Mouse (Mus musculus) 3T3-L1 (cell line): ENCODE measurements around the gene Kif26b.

Experiments
- DNase-seq: peaks from one replicate; pipeline ENCODE4 v3.0.0-alpha.2; 2015; ENCODE audit warnings: low read depth, low spot score

The Kif26b gene

DNA sequence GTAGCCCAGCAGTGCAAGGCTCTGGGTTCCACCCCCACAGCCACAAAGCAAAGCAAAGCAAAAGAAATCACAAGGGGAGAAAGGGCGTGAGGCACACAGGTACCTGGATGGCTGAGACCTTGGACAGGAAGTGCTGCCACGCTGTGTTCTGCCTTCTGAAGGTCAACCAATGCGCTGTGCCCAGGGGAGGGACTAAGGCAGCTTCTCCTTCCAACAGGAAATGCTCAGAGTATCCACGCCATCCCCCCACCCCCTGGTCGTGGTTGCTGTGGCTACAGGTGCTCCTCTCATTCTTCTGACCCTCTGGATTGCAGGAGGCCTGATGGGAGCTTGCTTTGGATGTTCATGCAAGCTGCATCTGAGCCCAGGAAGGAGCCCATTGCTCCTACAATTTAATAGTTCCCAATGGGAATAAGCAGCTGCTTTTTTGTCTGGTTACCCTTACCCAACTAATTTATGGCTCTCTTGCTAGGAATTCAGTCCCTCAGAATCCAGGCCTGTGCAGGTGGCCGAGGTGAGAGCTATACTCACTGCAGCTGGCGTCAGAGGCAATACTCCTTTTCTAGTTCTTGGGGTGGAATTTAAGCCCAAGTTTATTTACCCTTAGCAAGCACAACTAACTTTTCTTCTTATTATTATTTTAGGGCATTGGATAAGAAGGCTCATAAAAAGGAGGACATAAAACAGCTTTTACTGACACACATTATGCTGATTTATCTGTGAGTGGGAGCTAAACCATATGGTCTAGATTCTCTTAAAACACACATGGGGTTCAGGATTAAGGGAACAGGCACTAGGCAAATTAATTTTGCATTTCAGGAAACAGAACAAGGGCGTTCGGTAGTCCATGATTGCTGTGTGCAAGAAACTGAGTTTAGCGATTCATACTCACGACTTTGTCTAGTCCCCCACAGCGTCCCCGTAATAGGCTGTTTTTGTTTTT is 61.6 kb downstream of the Kif26b start:
- no peak for DNase-seq

DNA sequence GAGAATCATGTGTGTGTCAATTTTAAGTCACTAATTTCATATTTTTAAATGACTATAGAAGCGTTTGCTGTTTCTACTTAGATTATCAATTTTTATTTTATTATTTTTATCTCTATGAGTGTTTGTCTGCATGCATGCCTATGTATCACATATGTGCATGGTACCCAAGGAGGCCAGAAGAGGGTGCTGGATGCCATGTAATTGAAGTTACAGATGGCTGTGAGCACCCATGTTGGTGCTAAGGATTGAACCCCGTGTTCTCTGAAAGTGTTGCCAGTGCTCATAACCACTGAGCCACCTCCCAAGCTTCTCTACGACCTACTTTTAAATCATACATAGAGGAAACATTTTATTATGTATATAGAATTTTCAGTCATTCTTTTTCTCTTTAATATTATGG is 68.2 kb downstream of the Kif26b start:
- DNase-seq = no peak

DNA sequence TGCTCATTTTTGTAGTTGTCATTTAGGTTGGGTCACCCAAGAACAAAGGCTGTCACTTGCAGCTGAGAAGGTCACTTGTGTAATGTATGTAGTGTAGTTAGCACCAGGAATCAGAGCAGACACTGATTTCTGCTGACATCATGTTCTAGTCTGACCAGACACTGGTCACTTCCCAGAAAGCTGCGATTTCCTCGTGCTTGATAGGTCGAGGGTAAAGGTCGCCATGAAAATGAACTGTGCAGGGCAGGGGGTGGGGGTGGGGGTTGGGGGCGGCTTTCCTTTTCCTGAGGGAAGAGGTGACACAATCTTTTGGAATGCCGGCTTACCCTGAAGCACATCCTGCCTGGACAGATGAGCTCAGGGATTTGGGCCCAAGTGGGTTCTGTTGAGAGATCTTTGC is 68.8 kb downstream of the Kif26b start:
- peak; percentile 45 for DNase-seq

DNA sequence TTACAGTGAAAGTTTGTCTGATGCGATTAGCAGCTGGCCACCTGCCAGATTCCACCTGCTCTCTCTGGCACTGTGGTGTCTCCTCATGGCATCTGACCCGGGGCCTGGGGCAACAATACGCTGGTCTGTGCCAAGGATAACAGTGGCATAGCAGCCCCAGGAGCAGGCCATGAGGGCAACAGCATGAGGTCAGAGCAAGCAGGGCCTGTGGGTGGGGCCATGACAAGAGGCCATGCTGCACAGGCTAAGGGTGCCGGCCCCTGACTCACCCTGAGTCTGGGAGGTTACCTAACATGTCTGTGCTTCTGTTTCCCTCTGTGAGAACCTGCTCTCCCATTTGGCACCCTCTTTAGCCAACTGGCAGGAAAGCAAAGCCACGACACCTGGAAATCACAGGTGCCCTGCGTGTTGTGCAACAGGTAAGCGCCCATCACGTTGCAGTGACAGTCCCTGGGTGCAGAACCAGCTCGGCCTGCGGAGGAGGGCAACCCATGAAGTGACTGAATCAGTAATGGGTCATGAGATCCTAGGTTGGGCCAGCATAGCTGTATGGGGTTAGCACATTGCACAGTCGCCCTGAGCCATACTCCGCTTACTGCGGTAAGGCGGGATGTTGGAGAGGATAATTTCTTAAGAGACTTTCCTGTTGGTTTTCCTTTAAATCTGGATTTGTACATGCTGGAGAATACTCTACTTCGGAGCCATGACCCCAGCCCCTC is 72.1 kb downstream of the Kif26b start:
- DNase-seq = no peak

DNA sequence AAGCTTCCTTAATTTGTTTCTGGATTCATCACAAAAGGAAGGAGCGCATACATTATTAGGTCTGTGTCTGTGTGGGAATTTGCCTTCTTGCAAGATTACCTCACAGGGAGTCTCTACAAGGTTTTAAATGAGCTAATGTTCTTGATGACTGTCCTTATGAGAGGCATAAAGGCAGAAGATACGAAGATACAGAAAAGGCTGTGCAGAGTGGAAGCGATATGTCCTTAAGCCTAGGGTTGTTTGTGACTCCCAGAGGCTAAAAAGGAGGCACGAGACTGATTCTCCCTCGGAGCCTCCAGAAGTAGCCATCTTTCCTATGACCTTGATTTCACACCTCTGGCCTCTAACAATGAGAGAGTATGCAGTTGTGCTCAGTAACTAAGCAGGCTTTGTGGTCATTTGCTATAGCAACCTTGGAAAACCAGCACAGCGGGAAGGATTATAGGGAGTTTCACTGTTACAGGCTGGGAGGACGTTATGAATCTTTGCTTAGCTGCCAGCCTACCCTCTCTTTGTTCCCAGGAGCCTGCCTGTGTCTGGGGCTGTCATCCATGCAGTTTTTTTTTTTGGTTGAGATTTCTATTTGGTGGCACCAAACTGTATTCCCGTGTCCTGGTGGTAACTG is 80.3 kb downstream of the Kif26b start:
- DNase-seq = no peak

DNA sequence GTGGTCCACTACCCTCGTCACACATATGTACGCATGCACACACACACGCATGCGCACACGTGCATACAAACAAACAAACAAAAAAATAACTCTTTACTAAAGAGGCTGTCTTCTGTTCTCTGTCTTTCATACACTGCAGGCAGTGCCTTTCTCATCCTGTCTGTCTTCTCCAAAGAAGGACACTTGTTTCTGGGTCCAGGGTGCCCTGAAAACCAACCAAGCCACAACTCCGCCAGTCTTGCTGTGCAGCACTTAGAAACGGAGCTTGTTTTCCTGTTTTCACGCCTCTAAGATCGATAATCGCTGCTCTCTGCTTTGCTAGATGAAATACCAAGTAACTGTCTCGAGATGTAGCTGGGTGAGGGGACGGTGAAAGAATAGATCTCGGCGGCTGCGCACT is 82.6 kb downstream of the Kif26b start:
- DNase-seq = no peak

DNA sequence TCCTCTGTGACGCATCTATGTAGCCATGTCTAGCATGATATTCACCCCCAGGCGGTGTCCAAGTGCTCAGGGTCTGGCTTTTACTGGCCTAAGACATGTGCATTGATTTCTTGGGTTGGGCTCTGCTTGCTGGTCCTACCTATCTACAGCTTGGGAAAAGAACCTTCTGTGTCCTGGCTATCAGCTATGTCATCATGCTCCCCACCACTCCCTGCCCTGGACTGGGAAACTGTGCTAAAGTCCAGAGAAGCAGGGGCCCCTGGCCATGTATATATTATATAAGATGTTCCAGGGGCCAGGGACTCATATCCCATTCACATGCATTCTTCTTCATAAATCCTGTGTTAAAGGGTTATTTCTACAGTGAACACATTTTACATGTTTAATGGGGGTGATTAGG is 92.4 kb downstream of the Kif26b start:
- no peak for DNase-seq

DNA sequence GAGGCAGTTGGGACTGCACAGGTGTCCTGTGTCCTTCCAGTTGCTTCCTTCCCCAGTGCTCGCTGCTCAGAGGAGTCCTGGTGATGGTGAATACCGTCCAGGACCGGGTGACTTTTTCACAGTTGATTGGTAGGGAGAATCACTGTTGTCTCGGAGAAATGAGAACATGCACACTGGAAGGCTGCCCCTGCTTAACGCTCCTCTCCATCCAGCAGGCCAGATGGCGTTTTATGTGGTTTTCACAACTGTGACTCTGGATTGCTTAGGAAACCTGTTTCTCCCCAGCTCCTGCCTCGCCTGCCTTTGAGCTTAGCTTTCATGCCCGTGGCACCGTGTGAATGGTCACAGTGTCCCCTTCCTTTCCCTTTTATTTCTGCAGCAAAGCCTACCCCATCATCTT is 95.0 kb downstream of the Kif26b start:
- DNase-seq = no peak

DNA sequence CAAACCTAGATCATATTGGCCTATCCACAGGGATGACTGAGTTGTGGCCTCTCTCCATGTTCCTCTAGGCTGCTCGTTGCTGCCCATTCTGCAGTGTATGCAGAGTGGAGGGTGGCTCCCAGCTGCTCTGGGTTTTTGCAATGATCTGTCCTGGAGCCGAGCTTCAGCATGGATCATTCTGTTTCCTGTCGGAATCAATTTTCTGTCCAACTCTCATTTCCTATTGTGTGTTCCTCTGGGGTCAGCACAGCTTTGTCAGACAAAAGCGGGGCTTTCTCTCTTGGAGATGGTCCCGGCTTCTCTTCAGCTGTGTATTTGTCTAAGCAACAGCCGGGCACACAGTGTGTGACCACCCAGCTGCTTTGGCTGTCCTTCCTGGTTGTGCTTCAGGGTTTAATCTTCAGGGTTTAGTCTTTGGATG is 98.0 kb downstream of the Kif26b start:
- DNase-seq = no peak

DNA sequence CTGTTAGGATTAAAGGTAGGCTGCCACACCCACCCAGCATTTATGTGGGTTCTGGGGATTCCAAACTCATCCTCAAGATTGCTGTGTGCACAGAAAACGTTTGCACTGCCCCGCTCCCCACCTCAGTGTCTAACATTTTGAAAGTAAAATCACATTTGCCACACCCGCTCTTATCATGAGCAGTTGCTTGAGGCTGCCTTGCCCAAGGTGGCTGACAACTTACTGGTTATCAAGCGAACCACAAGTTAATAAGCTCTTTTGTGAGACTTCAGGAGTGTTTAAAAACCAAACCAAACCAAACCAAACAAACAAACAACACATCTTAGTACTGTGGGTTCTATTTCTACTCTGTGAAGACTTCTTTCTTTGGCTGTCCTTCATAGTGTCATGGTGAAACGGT is 101.1 kb downstream of the Kif26b start:
- DNase-seq = no peak

DNA sequence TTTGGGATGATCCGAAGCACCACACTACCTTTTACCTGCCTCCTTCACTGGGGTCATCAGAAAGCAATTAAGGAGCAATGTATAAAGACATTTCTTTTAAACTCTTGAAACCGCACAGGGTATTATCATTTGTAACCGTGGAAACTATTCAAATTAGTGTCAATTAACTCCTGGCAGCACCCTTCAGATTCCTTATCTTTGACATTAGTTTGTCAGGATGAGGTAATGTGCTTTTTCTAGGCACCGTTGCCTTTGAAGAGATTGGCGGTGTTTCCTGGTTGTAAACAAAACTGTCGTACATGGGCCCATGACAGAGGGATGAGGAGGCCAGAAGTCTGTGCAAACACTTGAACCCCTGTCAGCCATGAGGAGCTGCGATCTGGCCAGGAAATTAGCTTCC is 102.9 kb downstream of the Kif26b start:
- no peak for DNase-seq

DNA sequence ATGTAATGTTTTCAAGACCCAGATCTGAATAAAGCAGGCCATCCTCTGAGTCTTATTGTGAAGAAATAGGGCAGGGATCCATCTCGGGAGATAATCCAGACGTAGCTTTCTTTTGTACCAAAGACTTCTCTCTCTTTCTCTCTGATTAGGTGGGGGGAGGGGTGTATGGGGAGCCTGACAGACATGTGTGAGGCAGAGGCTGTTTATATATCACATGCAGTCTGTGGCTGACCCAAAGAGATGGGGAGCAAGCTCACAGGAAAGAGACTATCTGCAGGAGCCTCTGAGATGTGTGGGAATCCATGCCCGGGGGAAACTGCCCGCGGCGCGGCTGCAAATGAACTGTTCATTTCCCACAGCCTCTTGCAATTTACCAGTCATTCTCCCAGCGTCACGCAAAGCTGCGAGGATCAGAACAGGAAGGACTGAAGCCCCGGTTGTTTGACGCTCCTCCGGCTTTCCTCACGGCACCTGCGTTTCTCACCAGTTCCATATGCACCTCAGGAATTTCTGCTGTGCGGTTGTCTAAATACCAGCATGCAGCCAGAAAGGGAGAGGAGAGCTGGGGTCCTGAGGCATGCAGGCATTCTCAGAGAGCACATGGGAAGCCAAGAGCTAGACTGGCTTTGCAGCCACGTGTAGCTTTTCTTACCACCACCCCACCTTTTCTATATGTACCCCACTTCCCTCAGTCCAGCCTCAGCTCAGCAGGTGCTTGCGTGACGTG is 105.6 kb downstream of the Kif26b start:
- no peak for DNase-seq

DNA sequence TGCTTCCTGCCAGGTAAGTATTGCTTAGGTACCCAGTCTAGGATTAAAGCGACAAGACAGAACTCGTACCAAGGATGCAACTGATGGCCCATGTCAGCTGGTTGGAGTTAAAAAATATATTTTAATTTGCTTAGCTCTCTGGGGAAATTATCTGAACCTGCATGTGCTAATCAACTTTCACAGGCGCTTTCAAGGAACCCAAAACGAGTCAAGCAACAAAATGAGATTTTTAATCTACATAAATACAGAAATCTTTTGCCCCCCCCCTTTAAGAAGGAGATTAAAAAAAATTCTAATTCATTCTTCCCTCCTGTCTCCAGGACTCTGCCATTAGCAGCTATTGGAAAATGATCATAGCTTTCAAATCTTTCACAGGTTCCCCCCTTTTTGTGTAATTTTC is 106.5 kb downstream of the Kif26b start:
- DNase-seq = no peak

DNA sequence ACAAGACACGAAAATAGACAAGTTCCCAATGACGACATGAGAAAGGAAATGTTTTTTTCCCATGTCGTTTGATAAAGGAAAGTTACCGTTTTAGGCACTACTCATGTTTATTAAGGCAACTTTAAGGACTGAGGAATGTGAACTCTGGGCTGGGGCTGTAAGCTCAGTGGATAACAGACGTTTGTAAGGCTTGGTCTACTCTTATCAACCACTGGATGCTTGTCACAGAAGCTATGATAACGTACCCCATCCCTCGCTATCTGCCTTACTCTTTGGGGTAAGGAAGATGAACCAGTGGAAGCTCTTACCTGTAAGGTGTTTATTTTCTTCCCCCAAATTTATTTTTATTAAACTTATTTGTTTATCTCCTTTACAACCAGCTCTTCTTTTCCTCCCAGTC is 108.4 kb downstream of the Kif26b start:
- DNase-seq = no peak

DNA sequence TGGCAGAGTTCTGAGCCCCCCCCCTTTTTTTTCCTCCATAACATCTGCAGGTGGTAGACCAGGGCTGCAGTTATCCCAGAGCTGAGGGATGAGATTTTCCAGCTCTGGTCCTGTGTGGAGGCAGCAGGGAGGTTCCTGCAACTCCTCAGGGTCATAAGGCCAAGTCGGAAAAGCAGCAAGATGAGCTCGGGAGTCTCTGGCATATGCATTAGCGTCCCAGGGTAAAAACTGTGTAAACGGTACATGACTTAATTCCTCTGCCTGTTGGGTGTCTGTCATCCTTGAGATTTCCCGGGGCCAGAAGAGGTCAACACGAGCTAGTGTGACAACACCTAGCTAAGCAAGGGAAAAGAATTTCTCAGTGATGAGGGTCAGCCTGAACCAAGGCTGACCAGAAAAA is 111.0 kb downstream of the Kif26b start:
- DNase-seq = no peak

DNA sequence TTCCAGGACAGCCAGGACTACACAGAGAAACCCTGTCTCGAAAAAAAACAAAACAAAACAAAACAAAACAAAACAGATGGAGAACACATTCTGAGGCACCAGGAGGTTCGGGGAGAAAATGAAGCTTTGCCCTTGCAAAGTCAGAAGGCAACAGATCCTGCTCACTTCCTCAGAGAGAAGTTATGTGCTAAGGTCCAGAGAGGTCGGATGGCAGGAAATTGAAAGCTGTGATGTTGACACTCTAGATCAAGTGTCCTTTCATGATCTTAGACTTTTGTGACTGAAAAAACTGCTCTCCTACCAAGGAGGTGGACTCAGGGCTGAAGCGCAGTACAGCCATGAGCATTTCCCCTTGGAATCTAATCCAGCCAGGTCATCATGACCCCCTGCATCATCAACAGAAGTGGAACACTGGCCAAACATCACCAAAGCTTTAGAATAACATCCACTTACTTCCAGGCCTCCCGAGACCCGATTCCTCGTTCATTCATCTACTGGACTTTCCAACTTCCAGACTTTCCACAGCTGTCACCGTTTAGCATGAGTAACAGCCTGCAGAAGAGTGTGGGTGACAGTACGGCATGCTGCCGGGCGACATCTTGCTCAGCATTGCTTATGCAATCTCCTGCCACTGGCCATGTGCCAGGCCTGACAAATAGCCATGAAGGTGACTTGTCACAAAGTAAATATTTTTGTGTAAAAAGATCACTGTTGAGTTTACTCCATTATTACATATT is 112.0 kb downstream of the Kif26b start:
- peak; percentile 56 for DNase-seq

DNA sequence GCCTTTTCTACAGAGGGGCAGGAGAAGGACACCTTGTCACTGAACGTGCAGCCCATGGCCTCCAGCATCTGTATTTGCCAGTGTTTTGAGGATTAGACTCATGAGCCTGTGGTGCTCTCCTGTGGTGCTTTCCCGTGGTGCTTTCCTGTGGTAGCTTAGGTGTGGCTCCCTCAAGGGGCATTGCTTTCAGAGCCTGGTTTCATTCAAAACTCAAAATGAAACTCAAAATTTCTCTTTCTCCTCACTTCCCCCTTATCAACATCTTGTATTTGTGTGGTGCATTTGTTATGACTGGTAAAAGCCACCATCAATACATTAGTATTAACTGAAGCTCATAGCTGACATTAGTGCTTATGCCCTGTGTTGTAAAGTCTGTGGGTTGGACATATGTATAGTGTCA is 112.9 kb downstream of the Kif26b start:
- peak; percentile 2 for DNase-seq

DNA sequence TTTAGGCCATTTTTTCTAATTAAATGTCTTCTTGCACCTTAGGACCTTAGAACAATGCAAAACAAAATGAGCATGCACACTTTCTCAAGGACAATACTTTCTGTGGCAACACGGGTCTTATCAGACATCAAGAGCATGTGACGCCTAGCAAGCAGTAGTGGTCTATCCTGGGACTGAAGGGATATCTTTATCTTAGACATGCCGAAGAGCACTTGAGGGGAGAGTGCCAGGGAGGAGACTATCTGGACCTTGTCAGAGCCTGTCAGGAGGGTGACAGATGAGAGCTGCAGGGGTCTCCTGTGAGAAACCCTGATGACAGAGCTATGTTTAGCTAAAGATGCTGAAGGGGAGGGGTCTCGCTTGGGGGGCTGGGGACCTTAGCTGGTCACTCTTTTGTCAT is 116.0 kb downstream of the Kif26b start:
- DNase-seq = no peak

DNA sequence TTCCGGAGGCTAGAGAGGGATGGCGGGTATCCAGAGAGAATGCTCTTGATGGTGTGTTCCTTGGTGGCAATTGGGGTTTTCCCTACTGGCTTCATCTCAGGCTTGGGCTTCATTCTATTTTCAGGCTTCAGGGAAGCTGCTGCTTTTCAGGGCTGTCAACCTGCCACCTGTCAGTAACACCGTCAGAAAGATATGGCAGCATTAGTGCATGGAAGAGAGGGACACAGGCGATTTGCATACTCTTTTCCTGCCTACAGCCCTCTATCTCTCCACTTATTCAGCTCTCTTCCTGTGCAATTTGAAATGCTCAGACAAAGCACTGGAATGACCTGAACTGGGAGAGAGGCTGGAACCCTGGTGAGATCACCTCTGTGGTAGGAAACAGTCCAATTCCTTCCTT is 117.7 kb downstream of the Kif26b start:
- DNase-seq = no peak

DNA sequence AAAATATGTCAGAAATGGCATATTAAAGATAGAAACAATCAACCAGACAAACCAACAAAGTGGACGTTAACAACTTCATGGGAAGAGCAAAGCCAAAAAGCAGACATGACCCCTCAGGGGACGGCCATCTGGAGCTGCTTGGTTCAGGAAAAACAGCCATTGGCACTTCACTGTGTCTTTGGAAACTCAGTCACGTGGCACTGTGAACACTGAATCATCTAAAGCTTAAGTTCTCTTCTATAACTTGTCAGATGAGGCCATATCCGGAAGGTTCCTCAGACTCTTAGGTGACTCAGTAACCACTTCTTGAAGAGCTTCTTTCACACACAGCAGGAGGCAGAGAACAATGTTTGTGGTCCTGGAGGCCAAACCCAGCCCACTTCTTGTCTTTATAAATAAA is 126.6 kb downstream of the Kif26b start:
- peak; percentile 33 for DNase-seq

DNA sequence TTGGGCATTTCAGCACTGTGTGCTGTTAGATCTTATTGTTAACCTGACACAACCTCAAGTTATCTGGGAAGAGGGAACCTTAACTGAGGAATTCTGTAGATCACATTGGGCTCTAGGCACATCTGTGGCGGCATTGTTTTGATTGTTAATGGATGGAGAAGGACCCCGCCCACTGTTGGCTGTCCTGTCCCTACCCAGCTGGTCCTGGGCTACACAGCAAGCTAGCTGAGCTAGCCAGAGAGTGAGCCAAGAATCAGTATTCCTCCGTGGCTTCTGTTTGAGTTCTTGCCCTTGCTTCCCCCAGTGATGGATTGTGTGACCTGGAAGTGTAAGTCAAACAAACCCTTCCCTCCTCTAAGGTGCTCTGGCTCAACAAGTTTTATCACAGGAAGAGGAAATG is 132.1 kb downstream of the Kif26b start:
- no peak for DNase-seq
